Mouse (Mus musculus): ENCODE measurements around the gene Tbx1. TPM values are rescaled to one million over a fixed set of nuclear protein-coding genes. Genes with fewer than 3 reads are reported as not detected.

Tbx1 gene
- polyA plus RNA-seq, 1 experiment = 4.2 TPM

DNA sequence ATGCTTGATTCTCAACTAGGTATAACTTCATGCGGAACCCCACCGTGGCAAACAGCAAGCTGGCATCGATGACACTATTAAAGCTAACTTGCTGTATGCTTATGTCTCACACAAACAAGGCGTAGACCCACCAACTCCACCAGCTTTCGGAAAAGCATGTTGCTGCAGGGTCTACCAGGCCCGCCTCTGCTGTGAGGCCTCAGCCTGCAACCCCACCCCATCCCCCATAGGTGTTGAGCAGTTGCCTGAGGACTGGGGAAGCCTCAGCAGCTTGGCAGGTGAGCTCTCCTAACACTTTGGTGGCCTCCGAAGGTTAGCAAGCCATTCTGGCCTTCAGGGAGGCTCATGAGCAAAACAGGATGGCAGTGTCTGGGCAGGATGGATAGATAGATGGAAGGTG lies 21.9 kb downstream of the Tbx1 start:
- TF ChIP-seq CTCF (IDR thresholded peaks at IDR 0.05; ENCODE audit: control insufficient read depth, insufficient read depth, insufficient replicate concordance, low read depth, low read length) = no peak
- TF ChIP-seq POLR2A (IDR thresholded peaks at IDR 0.05; ENCODE audit: control insufficient read depth, low read depth, low read length) = no peak
- Histone ChIP-seq H3K36me3 (ENCODE audit: control insufficient read depth, insufficient read depth, low read length) (no peaks in the 10 kb centered on the region), H3K4me1 (ENCODE audit: control insufficient read depth, insufficient read depth, low read length) (no peaks in the 10 kb centered on the region), H3K27me3 (ENCODE audit: control insufficient read depth, insufficient read depth, low read length) (no peaks in the 10 kb centered on the region), H3K27ac (ENCODE audit: control insufficient read depth, insufficient read depth, low read depth, low read length) (no peak overlapping the region), H3K4me3 (ENCODE audit: control insufficient read depth, low read depth, low read length) (no peak overlapping the region)

- Histone ChIP-seq H3K27me3 (ENCODE audit: control insufficient read depth, insufficient read depth, low read length) (no peaks in the 10 kb centered on the region), H3K4me3 (ENCODE audit: control insufficient read depth, low read depth, low read length) (no peak overlapping the region), H3K27ac (ENCODE audit: control insufficient read depth, insufficient read depth, low read depth, low read length) (no peak overlapping the region), H3K36me3 (ENCODE audit: control insufficient read depth, insufficient read depth, low read length) (no peaks in the 10 kb centered on the region), H3K4me1 (ENCODE audit: control insufficient read depth, insufficient read depth, low read length) (no peaks in the 10 kb centered on the region)
- TF ChIP-seq CTCF (IDR thresholded peaks at IDR 0.05; ENCODE audit: control insufficient read depth, insufficient read depth, insufficient replicate concordance, low read depth, low read length) = no peak
- TF ChIP-seq POLR2A (IDR thresholded peaks at IDR 0.05; ENCODE audit: control insufficient read depth, low read depth, low read length) = no peak
Observed at GRCm38 (mm10) chr16:18564472-18564871, 26.0 kb downstream of the Tbx1 start.

- no peaks in the 10 kb centered on the region for H3K27me3 ChIP-seq (ENCODE audit: control insufficient read depth, insufficient read depth, low read length)
- H3K4me3 ChIP-seq (ENCODE audit: control insufficient read depth, low read depth, low read length) = no peak overlapping the region
- H3K4me1 ChIP-seq (ENCODE audit: control insufficient read depth, insufficient read depth, low read length) = no peaks in the 10 kb centered on the region
- no peak overlapping the region for H3K27ac ChIP-seq (ENCODE audit: control insufficient read depth, insufficient read depth, low read depth, low read length)
- no peak for TF ChIP-seq CTCF (IDR thresholded peaks at IDR 0.05; ENCODE audit: control insufficient read depth, insufficient read depth, insufficient replicate concordance, low read depth, low read length)
- no peak for TF ChIP-seq POLR2A (IDR thresholded peaks at IDR 0.05; ENCODE audit: control insufficient read depth, low read depth, low read length)
- H3K36me3 ChIP-seq (ENCODE audit: control insufficient read depth, insufficient read depth, low read length) = no peaks in the 10 kb centered on the region
Observed at GRCm38 (mm10) chr16:18556461-18556860, 34.0 kb downstream of the Tbx1 start.

GRCm38 (mm10) chr16:18555235-18555935 lies 35.1 kb downstream of the Tbx1 start:
- Histone ChIP-seq H3K36me3 (ENCODE audit: control insufficient read depth, insufficient read depth, low read length) (no peaks in the 10 kb centered on the region), H3K4me3 (ENCODE audit: control insufficient read depth, low read depth, low read length) (no peak overlapping the region), H3K4me1 (ENCODE audit: control insufficient read depth, insufficient read depth, low read length) (no peaks in the 10 kb centered on the region), H3K27me3 (ENCODE audit: control insufficient read depth, insufficient read depth, low read length) (no peaks in the 10 kb centered on the region), H3K27ac (ENCODE audit: control insufficient read depth, insufficient read depth, low read depth, low read length) (no peak overlapping the region)
- TF ChIP-seq CTCF (IDR thresholded peaks at IDR 0.05; ENCODE audit: control insufficient read depth, insufficient read depth, insufficient replicate concordance, low read depth, low read length) (no peak), POLR2A (IDR thresholded peaks at IDR 0.05; ENCODE audit: control insufficient read depth, low read depth, low read length) (no peak)

- Histone ChIP-seq H3K4me3 (ENCODE audit: control insufficient read depth, low read depth, low read length) (no peak overlapping the region), H3K36me3 (ENCODE audit: control insufficient read depth, insufficient read depth, low read length) (no peaks in the 10 kb centered on the region), H3K27me3 (ENCODE audit: control insufficient read depth, insufficient read depth, low read length) (no peaks in the 10 kb centered on the region), H3K4me1 (ENCODE audit: control insufficient read depth, insufficient read depth, low read length) (no peaks in the 10 kb centered on the region), H3K27ac (ENCODE audit: control insufficient read depth, insufficient read depth, low read depth, low read length) (no peak overlapping the region)
- TF ChIP-seq POLR2A (IDR thresholded peaks at IDR 0.05; ENCODE audit: control insufficient read depth, low read depth, low read length) = no peak
- TF ChIP-seq CTCF (IDR thresholded peaks at IDR 0.05; ENCODE audit: control insufficient read depth, insufficient read depth, insufficient replicate concordance, low read depth, low read length) = no peak
Observed at GRCm38 (mm10) chr16:18554721-18555120, 35.8 kb downstream of the Tbx1 start.

DNA sequence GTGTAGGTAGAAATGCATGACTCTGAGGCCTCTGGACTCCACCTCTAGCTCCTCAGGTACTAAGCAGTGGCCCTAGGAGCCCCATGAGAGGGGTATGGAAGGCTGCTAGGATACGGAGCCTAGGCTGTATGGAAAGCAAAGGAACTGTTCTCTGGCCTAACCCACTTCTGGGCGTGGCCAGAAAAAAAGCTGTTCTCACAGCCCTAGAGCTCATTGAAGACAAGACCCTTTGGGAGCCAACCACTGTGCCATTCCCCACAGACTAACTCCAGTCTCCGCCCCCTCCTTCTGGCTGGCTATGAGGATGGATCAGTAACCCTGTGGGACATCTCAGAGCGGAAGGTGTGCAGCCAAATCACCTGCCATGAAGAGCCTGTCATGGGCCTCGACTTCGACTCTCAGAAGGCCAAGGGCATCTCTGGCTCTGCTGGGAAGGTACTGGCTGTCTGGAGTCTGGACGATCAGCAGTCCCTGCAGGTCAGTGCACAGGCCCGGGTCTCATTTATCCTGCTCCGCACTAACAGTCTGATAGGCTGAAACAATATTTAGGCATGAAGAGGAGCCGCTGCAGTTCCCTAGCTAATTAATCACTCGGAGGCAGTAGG lies 38.3 kb downstream of the Tbx1 start:
- TF ChIP-seq POLR2A (IDR thresholded peaks at IDR 0.05; ENCODE audit: control insufficient read depth, low read depth, low read length) (no peak), CTCF (IDR thresholded peaks at IDR 0.05; ENCODE audit: control insufficient read depth, insufficient read depth, insufficient replicate concordance, low read depth, low read length) (no peak)
- Histone ChIP-seq H3K4me3 (ENCODE audit: control insufficient read depth, low read depth, low read length) (no peak overlapping the region), H3K27ac (ENCODE audit: control insufficient read depth, insufficient read depth, low read depth, low read length) (no peak overlapping the region), H3K36me3 (ENCODE audit: control insufficient read depth, insufficient read depth, low read length) (no peaks in the 10 kb centered on the region), H3K27me3 (ENCODE audit: control insufficient read depth, insufficient read depth, low read length) (no peaks in the 10 kb centered on the region), H3K4me1 (ENCODE audit: control insufficient read depth, insufficient read depth, low read length) (peaks cover 5% of the 10 kb centered on the region)

DNA sequence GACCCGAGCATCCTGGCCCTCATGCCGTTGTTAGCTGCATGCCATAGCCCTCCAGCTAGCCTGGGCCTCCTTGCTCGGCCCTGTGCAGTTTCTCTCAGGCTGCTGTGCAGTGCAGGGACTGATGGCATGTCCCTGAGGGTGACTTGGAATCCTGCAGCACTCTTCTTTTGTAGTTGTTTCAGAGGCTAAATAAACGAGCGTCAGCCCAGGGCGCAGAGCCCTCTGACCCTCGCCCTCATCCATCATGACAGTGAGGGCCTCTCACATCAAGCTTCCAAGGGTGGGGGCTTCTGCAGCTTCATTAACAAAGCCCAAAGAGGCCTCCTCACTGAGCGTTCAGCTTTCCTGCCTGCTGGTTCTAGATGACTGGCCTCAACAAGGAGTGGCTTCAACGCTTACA lies 38.9 kb downstream of the Tbx1 start:
- H3K27me3 ChIP-seq (ENCODE audit: control insufficient read depth, insufficient read depth, low read length) = no peaks in the 10 kb centered on the region
- peaks cover 5% of the 10 kb centered on the region for H3K4me1 ChIP-seq (ENCODE audit: control insufficient read depth, insufficient read depth, low read length)
- TF ChIP-seq POLR2A (IDR thresholded peaks at IDR 0.05; ENCODE audit: control insufficient read depth, low read depth, low read length) = no peak
- no peak for TF ChIP-seq CTCF (IDR thresholded peaks at IDR 0.05; ENCODE audit: control insufficient read depth, insufficient read depth, insufficient replicate concordance, low read depth, low read length)
- no peak overlapping the region for H3K27ac ChIP-seq (ENCODE audit: control insufficient read depth, insufficient read depth, low read depth, low read length)
- no peaks in the 10 kb centered on the region for H3K36me3 ChIP-seq (ENCODE audit: control insufficient read depth, insufficient read depth, low read length)
- no peak overlapping the region for H3K4me3 ChIP-seq (ENCODE audit: control insufficient read depth, low read depth, low read length)

All from testis, adult 2 months (tissue).